Mouse (Mus musculus): ENCODE measurements around the gene Fscn1.

- no peak for TF ChIP-seq EP300 (IDR thresholded peaks at IDR 0.05; ENCODE audit: low read depth)
- TF ChIP-seq CTCF (IDR thresholded peaks at IDR 0.05; ENCODE audit: low read depth): no peak
Measured at GRCm38 (mm10) chr5:142982046-142982801, 22.1 kb downstream of the Fscn1 start.
